Mouse (Mus musculus) small intestine, adult 2 months (tissue): ENCODE data around the gene Phactr3. TPM values are rescaled to one million over a fixed set of nuclear protein-coding genes. Genes with fewer than 3 reads are reported as not detected.

Experiments used
- H3K27ac ChIP-seq: fragments of 200-500 bp; 2 replicates; pipeline ENCODE4 v1.5.1; 2012; ENCODE audit warnings: low read depth, low read length, control low read depth, inconsistent platforms; ENCODE audit not compliant: insufficient read depth
- H3K27me3 ChIP-seq: fragments of 200-500 bp; 2 replicates; pipeline ENCODE4 v1.6.1; 2012; ENCODE audit warnings: mild to moderate bottlenecking, moderate library complexity, low read length, inconsistent platforms; ENCODE audit not compliant: control insufficient read depth, insufficient read depth
- H3K36me3 ChIP-seq: fragments of 200-500 bp; 2 replicates; pipeline ENCODE4 v1.6.1; 2012; ENCODE audit warnings: mild to moderate bottlenecking, low read length, control low read depth, inconsistent platforms; ENCODE audit not compliant: control insufficient read depth, insufficient read depth
- H3K4me1 ChIP-seq: fragments of 200-500 bp; 2 replicates; pipeline ENCODE4 v1.6.1; 2012; ENCODE audit warnings: low read length, inconsistent platforms, mixed read lengths; ENCODE audit not compliant: control insufficient read depth, insufficient read depth, insufficient read length
- H3K4me3 ChIP-seq: fragments of 200-500 bp; 2 replicates; pipeline ENCODE4 v1.5.1; 2012; ENCODE audit warnings: low read depth, mild to moderate bottlenecking, control low read depth, inconsistent platforms, low read length, moderate library complexity
- CTCF ChIP-seq: fragments of 200-500 bp; IDR thresholded peaks from 2 replicates; pipeline ENCODE4 v1.5.1; 2012; ENCODE audit warnings: low read depth, mild to moderate bottlenecking, control low read depth, inconsistent platforms, low read length, moderate library complexity, mixed read lengths; ENCODE audit not compliant: insufficient replicate concordance, insufficient read length; ENCODE audit errors: extremely low read depth
- POLR2A ChIP-seq: fragments of 200-500 bp; IDR thresholded peaks from 2 replicates; pipeline ENCODE4 v1.6.1; 2012; ENCODE audit warnings: low read depth, mild to moderate bottlenecking, control low read depth, inconsistent platforms, low read length, moderate library complexity
- WGBS: fragments of 180-500 bp; shearing (Covaris S2); methylation state at CpG from one replicate; pipeline ENCODE4 v1.1.7; 2018; 5-methylcytosine and 5-hydroxymethylcytosine counted together
- polyA plus RNA-seq: library from polyadenylated mRNA; depleted of rRNA; stranded (reverse); fragments of >200 nt; gene quantifications from 2 replicates; pipeline ENCODE4 v1.2.3, GENCODE M21; 2012

The Phactr3 gene
- polyA plus RNA-seq, 1 experiment, result 0.10 TPM

DNA sequence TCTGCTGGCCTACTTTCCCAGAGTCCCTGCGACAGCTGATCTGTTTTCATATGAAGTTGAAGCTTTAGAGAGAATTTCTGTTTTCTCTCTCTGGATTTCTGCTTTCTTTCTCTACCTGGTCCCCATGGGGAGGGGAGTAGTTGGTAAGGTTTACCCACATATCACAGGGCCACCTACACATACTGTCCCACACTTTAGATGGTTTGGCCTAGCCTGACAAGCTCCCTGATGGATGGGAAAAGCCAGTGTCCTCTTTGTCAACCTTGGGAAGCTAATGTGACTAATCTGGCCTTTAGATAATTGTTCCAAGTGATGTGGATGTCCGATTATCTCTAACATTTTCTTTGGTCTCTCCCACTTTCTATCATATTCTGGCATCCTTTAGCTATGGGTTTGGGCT lies 34.8 kb downstream of the Phactr3 start:
- H3K4me3 ChIP-seq, result no peak overlapping the region
- no peak overlapping the region for H3K27ac ChIP-seq
- H3K4me1 ChIP-seq, result no peaks in the 10 kb centered on the region
- 84% methylated on average over 2 of the region's 2 CpGs for WGBS
- TF ChIP-seq CTCF, result no peak
- no peak for TF ChIP-seq POLR2A
- no peaks in the 10 kb centered on the region for H3K36me3 ChIP-seq
- no peaks in the 10 kb centered on the region for H3K27me3 ChIP-seq

DNA sequence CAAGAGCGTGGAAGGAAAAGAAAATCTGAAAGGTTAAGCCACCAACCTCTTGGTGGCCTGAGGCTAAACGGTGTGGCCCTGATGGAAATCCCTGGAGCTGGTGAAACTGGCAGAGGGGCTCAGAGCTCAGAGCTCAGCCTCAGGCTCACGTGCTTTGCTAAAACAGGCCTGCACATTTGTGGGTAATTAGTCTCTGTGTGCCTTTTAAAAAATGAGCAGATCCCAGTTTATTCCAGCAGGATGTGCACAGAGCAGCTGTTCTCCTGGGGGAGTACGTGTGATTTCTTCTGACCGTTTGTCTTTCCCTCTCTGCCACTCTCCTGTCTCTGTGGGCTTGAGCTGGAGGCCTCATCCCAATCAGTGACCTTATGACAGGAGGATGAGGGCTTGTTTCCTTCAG lies 35.4 kb downstream of the Phactr3 start:
- H3K4me3 ChIP-seq, result no peak overlapping the region
- H3K36me3 ChIP-seq, result no peaks in the 10 kb centered on the region
- TF ChIP-seq CTCF, result no peak
- no peak for TF ChIP-seq POLR2A
- H3K27me3 ChIP-seq, result no peaks in the 10 kb centered on the region
- no peak overlapping the region for H3K27ac ChIP-seq
- 60% methylated on average over 5 of the region's 5 CpGs for WGBS
- H3K4me1 ChIP-seq, result no peaks in the 10 kb centered on the region

DNA sequence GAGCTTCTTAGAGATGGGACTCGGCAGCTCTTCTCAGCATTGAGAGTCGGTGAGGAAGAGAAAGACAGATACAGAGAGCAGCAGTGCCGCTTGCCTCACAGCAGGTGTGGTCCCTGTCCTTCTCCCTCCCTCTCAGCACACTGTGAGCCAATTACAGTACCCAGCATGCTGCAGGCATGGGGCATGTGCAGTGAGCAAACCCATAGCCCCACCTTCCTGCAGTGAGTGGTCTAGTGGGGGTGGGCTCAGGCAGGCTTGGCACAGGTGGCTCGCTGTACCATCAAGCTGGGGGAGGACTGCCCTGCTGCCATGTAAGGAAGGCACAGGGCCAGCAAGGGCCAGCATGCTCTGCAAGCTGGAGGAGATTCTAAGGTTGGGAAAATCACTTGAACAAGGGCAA lies 35.8 kb downstream of the Phactr3 start:
- no peak overlapping the region for H3K27ac ChIP-seq
- H3K36me3 ChIP-seq, result no peaks in the 10 kb centered on the region
- WGBS, result 55% methylated on average over 4 of the region's 4 CpGs
- H3K4me1 ChIP-seq, result no peaks in the 10 kb centered on the region
- H3K4me3 ChIP-seq, result no peak overlapping the region
- TF ChIP-seq POLR2A, result no peak
- TF ChIP-seq CTCF, result no peak
- H3K27me3 ChIP-seq, result no peaks in the 10 kb centered on the region

DNA sequence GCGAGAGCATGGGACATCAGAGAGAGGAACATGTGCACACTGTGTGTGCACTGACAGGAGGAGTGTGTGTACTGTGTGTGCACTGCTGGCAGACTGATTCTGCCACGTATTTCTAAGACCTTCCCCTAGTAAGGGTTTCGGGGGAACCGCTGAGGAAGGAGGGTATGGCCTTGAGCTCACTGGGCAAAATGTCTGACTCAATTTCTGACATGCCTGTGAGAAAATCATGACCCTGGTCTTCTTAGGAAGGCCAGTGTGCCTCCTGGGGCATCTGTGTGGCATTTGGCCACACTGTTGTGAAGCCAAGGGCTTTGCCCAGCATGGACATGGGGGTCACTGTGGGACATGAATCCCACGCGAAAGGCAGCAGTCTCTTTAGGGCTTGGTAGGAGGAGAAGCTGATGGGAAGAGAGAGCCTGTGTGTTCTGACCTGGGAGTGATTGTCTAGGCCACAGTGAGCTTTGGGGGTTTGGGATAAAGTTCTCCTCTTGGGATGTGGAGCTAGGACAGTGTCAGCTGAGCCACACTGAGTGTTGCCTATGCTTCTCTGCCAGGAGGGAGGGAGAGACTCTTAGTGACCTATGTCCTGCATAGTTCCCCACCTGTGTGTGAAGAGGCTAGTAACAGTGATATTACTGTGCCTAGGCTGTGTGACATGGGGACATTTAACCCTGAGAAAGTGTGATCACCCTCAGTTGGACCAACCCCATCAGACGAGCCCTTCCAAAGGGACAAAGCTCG lies 36.6 kb downstream of the Phactr3 start:
- Histone ChIP-seq H3K4me1 (no peaks in the 10 kb centered on the region), H3K27ac (no peak overlapping the region), H3K4me3 (no peak overlapping the region), H3K27me3 (no peaks in the 10 kb centered on the region), H3K36me3 (no peaks in the 10 kb centered on the region)
- TF ChIP-seq CTCF, result no peak
- WGBS, result 76% methylated on average over 8 of the region's 8 CpGs

DNA sequence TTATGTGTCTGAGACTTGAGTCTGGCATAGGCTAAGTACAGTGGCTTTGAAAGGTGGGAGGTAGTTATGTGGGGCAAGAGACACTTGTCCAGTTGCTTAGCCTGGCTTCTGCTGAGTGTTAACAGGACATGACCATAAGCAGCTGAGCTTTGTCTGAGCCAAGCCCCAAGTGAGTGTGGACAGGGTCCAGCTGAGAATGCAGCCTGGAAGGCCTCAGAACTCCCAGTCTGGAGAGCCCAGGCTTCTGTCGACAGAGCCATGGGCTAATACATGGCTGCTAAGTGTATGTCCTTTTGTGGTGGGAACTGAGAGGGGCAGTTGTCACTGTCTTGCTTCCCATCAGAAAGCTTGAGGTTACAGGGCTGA lies 37.1 kb downstream of the Phactr3 start:
- WGBS, result 67% methylated on average over 1 of the region's 1 CpGs

DNA sequence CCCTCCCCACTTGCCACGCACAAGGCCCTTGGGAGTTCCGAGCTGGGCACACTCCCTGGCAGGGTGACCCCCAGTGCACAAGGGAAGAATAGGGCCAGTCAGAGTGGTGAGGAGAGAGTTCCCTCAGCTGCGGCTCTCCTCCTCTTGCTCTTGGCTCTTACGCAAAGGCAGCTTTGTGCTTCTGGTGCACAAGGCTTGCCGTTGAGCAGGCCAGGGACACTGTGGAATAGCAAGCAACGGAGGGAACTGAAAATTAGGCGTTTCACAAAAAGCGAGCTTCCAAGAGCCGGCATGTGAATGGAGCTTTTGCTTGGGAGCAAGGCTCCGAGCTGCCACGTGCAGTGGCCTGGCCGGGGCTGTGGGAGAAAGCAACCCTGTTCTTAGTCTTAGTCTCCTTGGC lies 40.2 kb downstream of the Phactr3 start:
- Histone ChIP-seq H3K27ac (no peak overlapping the region), H3K4me1 (no peaks in the 10 kb centered on the region), H3K36me3 (no peaks in the 10 kb centered on the region), H3K27me3 (no peaks in the 10 kb centered on the region), H3K4me3 (no peak overlapping the region)
- TF ChIP-seq CTCF (no peak), POLR2A (no peak)
- WGBS, result 86% methylated on average over 12 of the region's 12 CpGs

More for the DNA sequence above, 37.1 kb downstream of the Phactr3 start:
- Histone ChIP-seq H3K4me1 (no peaks in the 10 kb centered on the region), H3K4me3 (no peak overlapping the region), H3K27me3 (no peaks in the 10 kb centered on the region), H3K27ac (no peak overlapping the region), H3K36me3 (no peaks in the 10 kb centered on the region)
- TF ChIP-seq CTCF (no peak), POLR2A (no peak)

DNA sequence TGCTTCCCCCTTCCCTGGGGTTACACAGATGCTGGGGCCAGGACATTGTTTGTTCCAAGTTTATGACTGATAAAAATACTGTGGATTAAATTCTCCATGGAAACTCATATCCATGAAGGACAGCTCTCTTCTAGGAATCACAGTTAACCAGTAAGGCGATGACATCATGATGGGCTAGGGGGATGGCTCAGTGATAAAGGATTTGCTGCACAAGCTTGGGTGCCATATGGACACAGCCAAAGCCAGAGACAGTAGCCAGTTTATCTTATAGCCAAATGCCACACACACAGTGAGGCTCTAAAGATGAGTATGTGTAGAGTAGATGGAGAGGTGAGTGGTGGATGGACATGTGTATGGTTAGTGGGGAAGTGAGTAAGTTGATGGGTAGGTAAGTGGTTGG lies 45.2 kb downstream of the Phactr3 start:
- Histone ChIP-seq H3K36me3 (no peaks in the 10 kb centered on the region), H3K27me3 (no peaks in the 10 kb centered on the region), H3K27ac (no peak overlapping the region), H3K4me3 (no peak overlapping the region), H3K4me1 (no peaks in the 10 kb centered on the region)
- no peak for TF ChIP-seq POLR2A
- TF ChIP-seq CTCF, result no peak
- WGBS, result 94% methylated on average over 1 of the region's 1 CpGs
